Mouse (Mus musculus): ENCODE results near the gene Top2b. TPM values are rescaled to one million over a fixed set of nuclear protein-coding genes. Genes with fewer than 3 reads are reported as not detected.

The Top2b gene
- 306 TPM for polyA plus RNA-seq (2014; fragmentation: Illumina TruSeq; extraction: RNeasy Lipid Tissue Mini Kit (QIAGEN cat#74804); ENCODE audit: low read depth, low replicate concordance)

DNA sequence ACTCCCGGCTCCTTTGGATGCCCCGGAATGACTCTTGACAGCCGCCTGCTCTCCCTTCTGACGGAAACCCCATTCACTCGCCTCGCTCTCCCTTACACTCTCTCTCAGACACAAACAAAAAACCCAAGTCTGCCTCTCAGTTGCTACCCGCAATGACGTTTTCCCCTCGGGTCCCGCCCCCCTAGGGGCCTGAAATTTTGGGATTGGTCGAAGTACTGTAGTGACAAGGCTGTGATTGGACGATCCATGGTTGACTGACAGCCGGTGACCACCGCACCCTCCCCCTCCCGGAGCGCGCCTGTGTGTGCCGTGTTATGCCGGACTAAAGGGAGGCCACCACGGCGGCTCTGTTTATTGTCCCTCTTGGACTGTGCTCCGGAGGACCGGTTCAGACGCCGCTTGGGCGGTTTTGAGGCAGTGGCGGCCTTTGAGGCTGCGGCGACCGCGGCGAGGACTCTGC is at the start of gene Top2b:
Gene Top2b (plus strand): TSS at position 302 of the 460 bp plus-strand sequence.

Other genes with a start within 250 kb of the Top2b start
- 134 TPM for gene Ngly1, start 115.9 kb upstream of the Top2b start, polyA plus RNA-seq (2014; fragmentation: Illumina TruSeq; extraction: RNeasy Lipid Tissue Mini Kit (QIAGEN cat#74804); ENCODE audit: low read depth, low replicate concordance)
- 39.6 TPM for gene Oxsm, start 115.4 kb upstream of the Top2b start, polyA plus RNA-seq (2014; fragmentation: Illumina TruSeq; extraction: RNeasy Lipid Tissue Mini Kit (QIAGEN cat#74804); ENCODE audit: low read depth, low replicate concordance)